Mouse (Mus musculus) intestine, postnatal 0 days (tissue): ENCODE measurements around the gene Fosl1. TPM values are rescaled to one million over a fixed set of nuclear protein-coding genes. Genes with fewer than 3 reads are reported as not detected.

ENCODE experiments used
- ATAC-seq: fragments of 200-750 bp; cut with Nextera tagmentation; 2 replicates; pipeline ENCODE4 v1.8.0; 2017; ENCODE audit warnings: mild to moderate bottlenecking, moderate TSS enrichment, moderate library complexity
- H3K27ac ChIP-seq: fragments of 300-500 bp; sonication (generic); 2 replicates; pipeline ENCODE4 v1.5.1; 2014; ENCODE audit warnings: mild to moderate bottlenecking, low read depth, low read length, moderate library complexity
- H3K27me3 ChIP-seq: fragments of 300-500 bp; sonication (generic); replicated peaks from 2 replicates; pipeline ENCODE4 v1.6.1; 2014; ENCODE audit warnings: low read length, mixed read lengths; ENCODE audit not compliant: control insufficient read depth, insufficient read depth
- H3K36me3 ChIP-seq: fragments of 300-500 bp; sonication (generic); 2 replicates; pipeline ENCODE4 v1.6.1; 2014; ENCODE audit warnings: mild to moderate bottlenecking, moderate library complexity; ENCODE audit not compliant: control insufficient read depth, insufficient read depth
- H3K4me1 ChIP-seq: fragments of 300-500 bp; sonication (generic); replicated peaks from 2 replicates; pipeline ENCODE4 v1.6.1; 2014; ENCODE audit warnings: antibody characterized with exemption, low read length, mixed read lengths; ENCODE audit not compliant: control insufficient read depth, insufficient read depth
- H3K4me2 ChIP-seq: fragments of 300-500 bp; sonication (generic); replicated peaks from 2 replicates; pipeline ENCODE4 v1.6.1; 2014; ENCODE audit warnings: low read depth, mild to moderate bottlenecking, moderate library complexity
- H3K4me3 ChIP-seq: fragments of 300-500 bp; sonication (generic); 2 replicates; pipeline ENCODE4 v1.5.1; 2014; ENCODE audit warnings: low read depth, low read length
- H3K9ac ChIP-seq: fragments of 300-500 bp; sonication (generic); 2 replicates; pipeline ENCODE4 v1.6.1; 2014; ENCODE audit warnings: mild to moderate bottlenecking, low read depth, low read length
- H3K9me3 ChIP-seq: fragments of 300-500 bp; sonication (generic); 2 replicates; pipeline ENCODE4 v1.6.1; 2016; ENCODE audit warnings: mixed run types; ENCODE audit not compliant: control insufficient read depth
- CTCF ChIP-seq: sonication (generic); IDR thresholded peaks from 2 replicates; pipeline ENCODE4 v1.5.1; 2016; ENCODE audit warnings: low read depth, mild to moderate bottlenecking, control low read depth, antibody characterized with exemption, moderate library complexity
- WGBS: fragments of 180-500 bp; shearing (Covaris S2); extraction: QIAGEN DNeasy Blood & Tissue Kit; methylation state at CpG from one replicate; pipeline ENCODE4 v1.1.7; 2014; 5-methylcytosine and 5-hydroxymethylcytosine counted together
- polyA plus RNA-seq: library from polyadenylated mRNA; unstranded; fragments of >200 nt; fragmentation: Nextera tagmentation; extraction: Ambion mirVana; gene quantifications from 2 replicates; pipeline ENCODE4 v1.2.1, GENCODE M21; 2015

Gene Fosl1
- polyA plus RNA-seq, 1 experiment from 2014 or later, result not detected

- peaks cover 3% of the 10 kb centered on the region; the same call in 1 of the 2 replicates for H3K36me3 ChIP-seq
- peak within 1 kb of the TSS; percentile 93 for H3K4me2 ChIP-seq
- H3K9me3 ChIP-seq, result no peaks in the 10 kb centered on the region
- ATAC-seq, result peak; percentile 51; the same call in 1 of the 2 replicates
- no peaks in the 10 kb centered on the region for H3K4me1 ChIP-seq
- peak within 1 kb of the TSS; percentile 54 for H3K4me3 ChIP-seq
- peak within 1 kb of the TSS; percentile 75 for H3K9ac ChIP-seq
- no peaks in the 10 kb centered on the region for H3K27me3 ChIP-seq
- 2% methylated on average over 22 of the region's 22 CpGs for whole genome bisulfite sequencing
- H3K27ac ChIP-seq, result peak within 1 kb of the TSS; percentile 74
- TF ChIP-seq CTCF, result 0 out of 2 replicates have a peak, but pooled peaks have one; percentile 9
These were observed 26.4 kb downstream of the Fosl1 start, which contains the start of gene Efemp2 for GRCm38 (mm10) chr19:5473720-5474119. Efemp2 (plus strand) TSS chr19:5473954.

- 0 out of 2 replicates have a peak, but pooled peaks have one; percentile 9 for TF ChIP-seq CTCF
- no peaks in the 10 kb centered on the region for H3K4me1 ChIP-seq
- peak; percentile 40 for ATAC-seq
- H3K4me3 ChIP-seq, result peak overlapping the region; percentile 54
- 1% methylated on average over 49 of the region's 68 CpGs for WGBS
- no peaks in the 10 kb centered on the region for H3K9me3 ChIP-seq
- H3K27ac ChIP-seq, result peak overlapping the region; percentile 74
- peak overlapping the region; percentile 75 for H3K9ac ChIP-seq
- H3K4me2 ChIP-seq, result peak overlapping the region; percentile 93
- no peaks in the 10 kb centered on the region for H3K27me3 ChIP-seq
- peaks cover 3% of the 10 kb centered on the region; the same call in 1 of the 2 replicates for H3K36me3 ChIP-seq
These were observed 27.1 kb downstream of the Fosl1 start for GRCm38 (mm10) chr19:5474281-5475068.

GRCm38 (mm10) chr19:5475069-5475714, 27.8 kb downstream of the Fosl1 start:
- 32% methylated on average over 12 of the region's 13 CpGs for WGBS
- H3K9ac ChIP-seq, result peak overlapping the region; percentile 75
- H3K27me3 ChIP-seq, result no peaks in the 10 kb centered on the region
- peaks cover 8% of the 10 kb centered on the region; the same call in 1 of the 2 replicates for H3K36me3 ChIP-seq
- peak overlapping the region; percentile 93 for H3K4me2 ChIP-seq
- ATAC-seq, result no peak
- H3K4me1 ChIP-seq, result no peaks in the 10 kb centered on the region
- peak overlapping the region; percentile 54 for H3K4me3 ChIP-seq
- H3K27ac ChIP-seq, result peak overlapping the region; percentile 74
- H3K9me3 ChIP-seq, result no peaks in the 10 kb centered on the region
- TF ChIP-seq CTCF, result no peak

GRCm38 (mm10) chr19:5477004-5477667, 29.8 kb downstream of the Fosl1 start:
- Histone ChIP-seq H3K4me1 (no peaks in the 10 kb centered on the region), H3K27me3 (no peaks in the 10 kb centered on the region), H3K4me2 (no peak overlapping the region), H3K36me3 (peaks cover 11% of the 10 kb centered on the region), H3K9ac (no peak overlapping the region), H3K27ac (no peak overlapping the region), H3K4me3 (no peak overlapping the region), H3K9me3 (no peaks in the 10 kb centered on the region)
- TF ChIP-seq CTCF, result no peak
- no peak for ATAC-seq
- WGBS, result 84% methylated on average over 10 of the region's 10 CpGs

- H3K36me3 ChIP-seq, result peaks cover 18% of the 10 kb centered on the region
- no peak for ATAC-seq
- H3K9me3 ChIP-seq, result no peaks in the 10 kb centered on the region
- no peak overlapping the region for H3K27ac ChIP-seq
- H3K4me1 ChIP-seq, result no peaks in the 10 kb centered on the region
- H3K9ac ChIP-seq, result no peak overlapping the region
- TF ChIP-seq CTCF, result no peak
- H3K4me3 ChIP-seq, result no peak overlapping the region
- no peak overlapping the region for H3K4me2 ChIP-seq
- 88% methylated on average over 18 of the region's 18 CpGs for WGBS
- H3K27me3 ChIP-seq, result no peaks in the 10 kb centered on the region
These were observed 30.4 kb downstream of the Fosl1 start for GRCm38 (mm10) chr19:5477668-5478300.
